Mouse (Mus musculus) midbrain, embryonic 13.5 days (tissue): ENCODE measurements around the gene Il11ra1. TPM values are rescaled to one million over a fixed set of nuclear protein-coding genes. Genes with fewer than 3 reads are reported as not detected.
A peak's percentile ranks its signal among the peaks of the same experiment; 100 is the strongest.

Experiments used
- ATAC-seq: fragments of 200-750 bp; cut with Nextera tagmentation; 2 replicates; pipeline ENCODE4 v1.8.0; 2017; ENCODE audit warnings: mild to moderate bottlenecking, moderate TSS enrichment, moderate library complexity
- H3K27ac ChIP-seq: fragments of 300-500 bp; sonication (generic); 2 replicates; pipeline ENCODE4 v1.5.1; 2015; ENCODE audit warnings: inconsistent platforms, mild to moderate bottlenecking, moderate library complexity
- H3K27me3 ChIP-seq: fragments of 300-500 bp; sonication (generic); 2 replicates; pipeline ENCODE4 v1.6.1; 2015; ENCODE audit warnings: mild to moderate bottlenecking, inconsistent platforms
- H3K36me3 ChIP-seq: fragments of 300-500 bp; sonication (generic); 2 replicates; pipeline ENCODE4 v1.6.1; 2015; ENCODE audit warnings: mild to moderate bottlenecking, inconsistent platforms
- H3K4me1 ChIP-seq: fragments of 300-500 bp; sonication (generic); replicated peaks from 2 replicates; pipeline ENCODE4 v1.6.1; 2015; ENCODE audit warnings: inconsistent platforms
- H3K4me2 ChIP-seq: fragments of 300-500 bp; sonication (generic); replicated peaks from 2 replicates; pipeline ENCODE4 v1.6.1; 2015; ENCODE audit warnings: moderate library complexity, mild to moderate bottlenecking, inconsistent platforms
- H3K4me3 ChIP-seq: fragments of 300-500 bp; sonication (generic); replicated peaks from 2 replicates; pipeline ENCODE4 v1.5.1; 2015; ENCODE audit warnings: mild to moderate bottlenecking, inconsistent platforms
- H3K9ac ChIP-seq: fragments of 300-500 bp; sonication (generic); replicated peaks from 2 replicates; pipeline ENCODE4 v1.6.1; 2015; ENCODE audit warnings: mild to moderate bottlenecking, inconsistent platforms
- H3K9me3 ChIP-seq: fragments of 300-500 bp; sonication (generic); 2 replicates; pipeline ENCODE4 v1.6.1; 2016; ENCODE audit warnings: mild to moderate bottlenecking, inconsistent platforms
- WGBS: fragments of 180-500 bp; shearing (Covaris S2); methylation state at CpG from one replicate; pipeline ENCODE4 v1.1.7; 2015; 5-methylcytosine and 5-hydroxymethylcytosine counted together
- polyA plus RNA-seq: library from polyadenylated mRNA; unstranded; fragments of >200 nt; fragmentation: Nextera tagmentation; extraction: Ambion mirVana; gene quantifications from 2 replicates; pipeline ENCODE4 v1.2.1, GENCODE M21; 2015

The Il11ra1 gene
- polyA plus RNA-seq, 1 experiment from 2014 or later, result 34.0 TPM

DNA sequence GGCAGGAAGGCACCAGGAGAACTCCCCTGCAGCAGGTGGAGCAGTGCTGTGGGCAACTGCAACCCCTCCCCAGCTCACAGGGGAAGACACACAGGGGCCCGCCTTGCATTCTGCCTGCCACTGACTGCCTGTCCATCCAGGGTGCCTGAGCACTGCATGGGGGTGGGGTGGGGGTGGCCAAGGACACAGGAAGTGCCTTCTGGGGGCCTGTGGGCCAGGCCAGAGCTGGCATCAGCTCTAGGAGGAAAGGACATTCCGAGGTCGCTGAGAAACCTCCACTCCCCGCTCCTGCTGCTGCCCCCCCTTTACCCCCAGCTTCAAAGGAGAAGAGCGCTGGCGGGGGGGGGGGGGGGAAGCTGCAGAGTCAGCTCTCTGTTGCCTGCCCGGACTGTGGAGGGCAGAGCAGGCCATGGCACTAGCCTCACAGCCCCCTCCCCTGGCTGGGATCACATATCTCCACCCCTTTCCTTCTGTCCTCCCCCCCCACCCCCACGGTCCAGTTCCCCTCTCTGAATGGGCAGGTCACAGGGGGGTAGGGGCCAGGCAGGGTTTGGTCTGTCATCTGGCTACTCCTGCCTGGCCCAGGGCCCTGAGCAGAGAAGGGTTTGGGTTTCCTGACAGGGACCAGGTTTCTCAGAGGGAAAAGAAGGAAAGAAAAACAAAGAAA lies 34.6 kb upstream of the Il11ra1 start:
- 0 out of 2 replicates have a peak, but pooled peaks have one; percentile 17 for ATAC-seq
- Histone ChIP-seq H3K27ac (0 out of 2 replicates have a peak overlapping the region, but pooled peaks have one; percentile 10), H3K36me3 (peaks cover 42% of the 10 kb centered on the region)

DNA sequence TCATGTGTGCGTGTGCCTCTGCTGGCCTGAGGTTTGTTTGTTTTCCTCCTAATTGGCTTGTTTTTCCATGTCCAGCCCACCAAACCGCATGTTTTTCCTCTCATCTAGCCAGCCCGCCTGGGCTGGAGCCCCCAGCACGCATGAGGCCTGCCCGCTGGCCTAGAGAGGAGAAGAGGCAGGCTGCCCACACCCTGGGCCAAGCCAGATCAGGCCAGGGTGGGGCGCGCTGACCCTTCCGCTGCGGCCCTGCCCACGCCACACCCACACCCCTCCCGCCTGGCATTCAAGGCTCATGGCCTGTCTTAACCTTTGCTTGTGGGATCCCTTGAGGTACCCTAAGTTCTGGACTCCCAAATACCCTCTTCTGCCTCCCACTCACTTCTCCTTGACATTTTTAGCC lies 33.1 kb upstream of the Il11ra1 start:
- H3K27me3 ChIP-seq, result no peaks in the 10 kb centered on the region
- no peak overlapping the region for H3K27ac ChIP-seq
- H3K4me1 ChIP-seq, result peaks cover 60% of the 10 kb centered on the region
- no peak overlapping the region for H3K4me3 ChIP-seq
- H3K9me3 ChIP-seq, result no peaks in the 10 kb centered on the region
- 79% methylated on average over 11 of the region's 11 CpGs for WGBS
- H3K36me3 ChIP-seq, result peaks cover 48% of the 10 kb centered on the region
- ATAC-seq, result no peak
- no peak overlapping the region for H3K9ac ChIP-seq
- no peak overlapping the region for H3K4me2 ChIP-seq

More for the DNA sequence above, 34.6 kb upstream of the Il11ra1 start:
- H3K9ac ChIP-seq, result peak overlapping the region; percentile 39
- peaks cover 61% of the 10 kb centered on the region for H3K4me1 ChIP-seq
- H3K27me3 ChIP-seq, result no peaks in the 10 kb centered on the region
- H3K4me2 ChIP-seq, result no peak overlapping the region
- H3K4me3 ChIP-seq, result no peak overlapping the region
- 10% methylated on average over 6 of the region's 8 CpGs for WGBS
- no peaks in the 10 kb centered on the region for H3K9me3 ChIP-seq

DNA sequence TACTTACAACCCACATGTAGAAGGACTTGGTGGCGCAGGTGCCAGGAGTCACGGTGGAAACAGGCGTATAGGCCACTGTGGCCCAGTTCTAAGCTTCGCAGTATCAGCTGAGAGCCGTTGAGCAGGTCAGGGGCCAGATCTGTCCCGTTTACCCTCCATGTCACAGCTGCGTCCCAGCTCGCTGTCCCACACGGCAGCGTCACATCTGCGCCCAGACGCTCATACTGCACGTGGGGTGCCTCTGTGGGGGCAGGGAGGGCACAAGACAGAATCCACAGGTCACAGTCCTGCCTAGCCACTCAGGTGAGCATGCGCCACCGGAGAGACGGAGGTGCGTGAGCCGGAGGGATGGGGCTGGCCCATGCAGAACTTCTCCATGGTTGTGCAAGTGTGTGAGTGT lies 29.0 kb upstream of the Il11ra1 start:
- Histone ChIP-seq H3K4me2 (no peak overlapping the region), H3K4me3 (no peak overlapping the region), H3K27ac (peak overlapping the region; percentile 86; the same call in 1 of the 2 replicates), H3K27me3 (no peaks in the 10 kb centered on the region), H3K9ac (no peak overlapping the region), H3K4me1 (peaks cover 60% of the 10 kb centered on the region), H3K9me3 (no peaks in the 10 kb centered on the region), H3K36me3 (peaks cover 23% of the 10 kb centered on the region)
- WGBS, result 78% methylated on average over 18 of the region's 18 CpGs
- no peak for ATAC-seq

DNA sequence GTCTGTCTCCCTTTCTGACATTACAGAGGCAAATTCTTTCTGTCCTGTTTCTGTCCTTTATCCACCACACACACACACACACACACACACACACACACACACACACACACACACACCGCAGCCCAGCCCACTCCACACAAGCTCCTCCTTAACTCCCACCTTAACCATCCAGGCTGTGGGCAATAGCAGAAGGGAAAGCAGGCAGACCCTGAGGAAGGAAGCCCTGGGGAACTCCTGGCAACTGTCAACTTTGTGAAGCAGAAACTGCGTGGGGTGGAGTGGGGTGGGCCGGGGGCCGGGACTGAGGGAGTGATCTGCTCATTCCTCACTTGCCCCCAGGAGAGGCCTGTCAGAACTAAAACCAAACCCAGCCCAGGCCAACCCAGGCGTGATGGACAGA lies 28.3 kb upstream of the Il11ra1 start:
- Histone ChIP-seq H3K4me1 (peaks cover 67% of the 10 kb centered on the region), H3K9ac (0 out of 2 replicates have a peak overlapping the region, but pooled peaks have one; percentile 53), H3K9me3 (no peaks in the 10 kb centered on the region), H3K4me3 (no peak overlapping the region), H3K36me3 (peaks cover 20% of the 10 kb centered on the region), H3K27me3 (no peaks in the 10 kb centered on the region), H3K4me2 (peak overlapping the region; percentile 26; the same call in 1 of the 2 replicates), H3K27ac (peak overlapping the region; percentile 86)
- ATAC-seq, result no peak; the same call in none of the 2 replicates
- WGBS, result 39% methylated on average over 5 of the region's 5 CpGs

DNA sequence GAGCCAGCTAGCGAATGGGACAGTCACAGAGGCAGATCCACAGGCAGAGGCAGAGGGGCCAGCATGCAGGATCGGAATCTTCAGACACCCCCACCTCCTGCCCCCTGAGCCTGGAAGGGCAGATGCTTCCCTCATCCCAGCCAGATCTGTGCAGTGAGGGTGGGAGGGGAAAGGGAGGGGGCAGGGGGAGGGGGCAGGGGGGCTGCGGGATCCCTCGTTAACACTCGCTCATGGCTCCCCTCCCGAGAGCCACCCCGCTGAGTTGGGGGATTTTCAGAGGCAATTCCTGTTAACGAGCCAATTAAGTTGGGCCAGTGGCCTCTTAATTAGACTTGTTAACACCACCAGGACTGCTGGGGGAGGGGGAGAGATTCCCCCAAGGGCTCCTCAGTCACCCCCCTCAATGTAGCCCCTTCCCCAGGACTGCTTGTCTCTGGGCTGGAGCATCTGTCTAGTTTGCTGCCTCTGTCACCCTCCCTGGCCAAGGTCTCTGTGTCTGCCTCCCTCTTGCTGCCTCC lies 27.8 kb upstream of the Il11ra1 start:
- 10% methylated on average over 8 of the region's 8 CpGs for WGBS
- peaks cover 17% of the 10 kb centered on the region for H3K36me3 ChIP-seq
- no peaks in the 10 kb centered on the region for H3K27me3 ChIP-seq
- no peaks in the 10 kb centered on the region for H3K9me3 ChIP-seq
- peak; percentile 74 for ATAC-seq
- H3K4me1 ChIP-seq, result peaks cover 69% of the 10 kb centered on the region
- peak overlapping the region; percentile 26 for H3K4me2 ChIP-seq
- peak overlapping the region; percentile 86 for H3K27ac ChIP-seq
- H3K4me3 ChIP-seq, result no peak overlapping the region
- H3K9ac ChIP-seq, result peak overlapping the region; percentile 53

DNA sequence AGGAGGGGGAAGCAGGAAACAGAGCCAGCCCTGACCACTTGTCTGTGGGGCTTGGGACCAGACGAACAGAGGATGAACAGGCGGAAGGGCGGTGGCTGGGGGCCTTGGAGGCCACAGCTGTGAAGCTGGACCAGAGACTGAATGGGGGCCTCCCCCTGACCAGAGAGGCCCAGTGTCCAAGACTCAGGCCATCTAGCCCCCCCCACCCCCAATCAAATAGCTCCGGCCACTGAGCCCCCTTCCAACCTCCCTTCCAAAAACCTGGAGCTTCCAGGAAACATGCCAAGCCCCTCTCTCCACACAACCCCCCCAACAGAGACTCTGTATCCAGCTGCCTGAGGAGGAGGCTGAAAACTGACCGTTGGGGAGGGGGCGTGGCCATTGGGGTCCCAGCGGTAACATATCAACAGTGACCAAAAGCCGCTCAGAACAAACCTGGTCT lies 27.2 kb upstream of the Il11ra1 start:
- 24% methylated on average over 8 of the region's 8 CpGs for WGBS
- Histone ChIP-seq H3K9ac (peak overlapping the region; percentile 53), H3K36me3 (peaks cover 17% of the 10 kb centered on the region), H3K27me3 (no peaks in the 10 kb centered on the region), H3K27ac (peak overlapping the region; percentile 86), H3K9me3 (no peaks in the 10 kb centered on the region), H3K4me3 (no peak overlapping the region), H3K4me1 (peaks cover 75% of the 10 kb centered on the region), H3K4me2 (peak overlapping the region; percentile 26)
- no peak for ATAC-seq

DNA sequence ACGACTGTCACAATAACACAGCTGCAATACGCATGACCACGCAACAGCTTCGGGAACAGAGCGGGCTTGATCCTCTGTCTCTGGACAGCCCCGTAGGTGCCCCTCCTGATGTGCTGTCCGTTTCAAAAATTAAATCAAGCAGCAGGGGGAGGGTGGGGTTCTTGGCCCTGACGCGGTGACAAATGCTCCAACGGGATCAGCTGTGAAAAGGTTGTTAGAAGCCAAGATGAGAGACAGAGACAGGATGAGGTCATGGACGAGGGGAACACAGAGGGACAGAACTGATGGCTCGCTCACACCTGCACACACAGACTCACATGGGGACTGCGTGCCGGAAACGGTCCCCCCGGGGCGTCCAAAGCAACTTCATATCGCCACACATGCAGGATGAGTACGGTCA lies 26.6 kb upstream of the Il11ra1 start:
- WGBS, result 43% methylated on average over 19 of the region's 19 CpGs
- Histone ChIP-seq H3K36me3 (peaks cover 17% of the 10 kb centered on the region), H3K9me3 (no peaks in the 10 kb centered on the region), H3K9ac (peak overlapping the region; percentile 37; the same call in 1 of the 2 replicates), H3K4me3 (no peak overlapping the region), H3K27ac (peak overlapping the region; percentile 86), H3K27me3 (no peaks in the 10 kb centered on the region), H3K4me1 (peaks cover 81% of the 10 kb centered on the region), H3K4me2 (no peak overlapping the region)
- no peak for ATAC-seq

DNA sequence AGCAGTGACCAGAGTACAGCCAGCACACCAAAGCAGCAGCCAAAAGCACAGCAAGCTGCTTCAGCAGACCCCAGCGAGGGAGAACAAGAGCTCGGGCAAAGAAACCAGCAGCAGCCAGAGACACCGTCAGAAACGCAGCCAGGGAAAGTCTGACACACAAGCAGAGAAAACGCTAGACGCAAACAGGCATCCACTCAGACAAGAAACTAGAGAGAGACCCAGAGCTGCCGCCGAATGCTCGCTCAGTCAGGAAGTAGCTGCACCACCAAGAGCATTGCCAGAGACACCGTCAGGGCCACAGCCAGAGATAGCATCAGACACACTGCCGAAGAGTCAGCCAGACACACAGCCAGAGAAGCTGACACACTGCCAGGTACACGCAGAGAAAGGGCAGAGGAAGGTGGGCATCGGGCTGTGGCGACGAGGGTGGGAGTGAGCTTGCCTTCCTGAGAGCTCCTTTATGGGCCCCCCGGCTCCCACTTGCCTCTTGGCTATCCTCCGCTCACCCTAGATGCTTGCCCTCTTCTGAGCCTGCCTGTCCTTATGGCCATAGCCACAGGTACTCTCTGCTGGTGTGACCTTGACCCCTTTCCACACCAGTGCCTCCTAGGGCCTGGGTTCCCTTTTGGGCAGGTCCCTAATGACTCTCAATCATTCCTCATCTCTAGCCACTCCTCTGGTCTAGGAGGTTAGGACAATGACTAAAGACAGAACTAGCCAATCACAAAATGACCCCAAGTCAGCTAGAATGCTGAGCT lies 23.4 kb upstream of the Il11ra1 start:
- H3K27ac ChIP-seq, result peak overlapping the region; percentile 73
- H3K9ac ChIP-seq, result peak overlapping the region; percentile 41
- 73% methylated on average over 17 of the region's 17 CpGs for WGBS
- H3K4me1 ChIP-seq, result peaks cover 97% of the 10 kb centered on the region
- H3K4me2 ChIP-seq, result no peak overlapping the region
- no peak overlapping the region for H3K4me3 ChIP-seq
- no peaks in the 10 kb centered on the region; the same call in 1 of the 2 replicates for H3K36me3 ChIP-seq
- H3K27me3 ChIP-seq, result no peaks in the 10 kb centered on the region
- ATAC-seq, result no peak
- no peaks in the 10 kb centered on the region for H3K9me3 ChIP-seq

DNA sequence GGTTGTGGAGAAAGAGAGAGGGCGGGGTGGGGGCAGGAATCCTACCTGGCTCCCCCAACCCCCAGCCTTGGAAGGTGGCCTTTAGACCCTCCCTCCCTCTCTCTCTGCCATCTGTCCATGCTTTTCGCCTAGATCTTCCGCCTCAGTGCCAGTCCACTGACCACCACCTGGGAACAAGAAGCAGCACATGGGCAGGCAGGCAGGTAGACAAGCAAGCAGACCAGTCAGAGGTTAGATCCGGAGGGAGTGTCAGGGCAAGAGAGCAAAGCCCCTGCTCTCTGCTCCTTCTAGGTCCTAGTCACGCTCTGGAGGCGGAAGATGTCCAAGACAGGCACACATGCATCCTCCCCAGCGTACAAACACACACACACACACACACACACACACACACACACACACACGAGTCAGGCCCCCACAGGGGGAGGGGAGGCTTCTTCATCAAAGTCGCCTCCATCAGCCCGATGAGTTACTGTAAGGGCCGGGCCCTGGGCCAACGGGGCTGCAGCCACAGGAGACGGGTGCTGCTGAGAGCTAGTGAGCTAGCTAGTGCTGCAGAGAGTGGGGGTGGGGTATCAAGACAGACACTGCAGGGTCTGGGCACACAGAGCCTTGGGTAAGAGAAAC lies 22.7 kb upstream of the Il11ra1 start:
- 0 out of 2 replicates have a peak overlapping the region, but pooled peaks have one; percentile 9 for H3K4me2 ChIP-seq
- H3K9me3 ChIP-seq, result no peaks in the 10 kb centered on the region
- H3K27me3 ChIP-seq, result no peaks in the 10 kb centered on the region
- WGBS, result 47% methylated on average over 12 of the region's 13 CpGs
- H3K36me3 ChIP-seq, result no peaks in the 10 kb centered on the region; the same call in 1 of the 2 replicates
- peak overlapping the region; percentile 41 for H3K9ac ChIP-seq
- H3K4me1 ChIP-seq, result peaks cover 95% of the 10 kb centered on the region
- H3K27ac ChIP-seq, result peak overlapping the region; percentile 73
- peak; percentile 61 for ATAC-seq
- H3K4me3 ChIP-seq, result no peak overlapping the region

DNA sequence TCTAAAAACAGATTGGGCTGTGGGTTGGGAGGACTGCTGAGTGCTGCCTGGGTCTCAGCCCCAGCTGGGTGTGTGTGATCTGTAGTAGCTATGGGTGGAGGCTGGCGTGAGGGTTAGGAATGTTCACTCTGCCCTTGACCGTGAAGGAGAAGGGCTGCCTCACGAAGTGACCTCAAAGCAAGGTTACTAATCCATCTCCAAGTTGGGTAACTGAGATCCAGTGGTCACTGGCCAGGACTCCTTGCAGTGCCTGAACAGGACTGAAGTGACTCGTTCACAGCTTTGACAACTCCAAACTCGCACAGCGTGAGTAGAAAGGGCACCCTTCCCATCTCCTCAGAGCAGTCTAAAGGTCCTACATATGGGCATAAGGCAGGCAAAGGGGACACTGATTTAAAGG lies 20.9 kb upstream of the Il11ra1 start:
- H3K9me3 ChIP-seq, result no peaks in the 10 kb centered on the region
- no peaks in the 10 kb centered on the region; the same call in 1 of the 2 replicates for H3K36me3 ChIP-seq
- peak overlapping the region; percentile 51; the same call in 1 of the 2 replicates for H3K27ac ChIP-seq
- H3K4me3 ChIP-seq, result no peak overlapping the region
- peaks cover 87% of the 10 kb centered on the region for H3K4me1 ChIP-seq
- no peak for ATAC-seq
- peak overlapping the region; percentile 44; the same call in 1 of the 2 replicates for H3K9ac ChIP-seq
- 70% methylated on average over 6 of the region's 6 CpGs for WGBS
- no peaks in the 10 kb centered on the region for H3K27me3 ChIP-seq
- no peak overlapping the region for H3K4me2 ChIP-seq

DNA sequence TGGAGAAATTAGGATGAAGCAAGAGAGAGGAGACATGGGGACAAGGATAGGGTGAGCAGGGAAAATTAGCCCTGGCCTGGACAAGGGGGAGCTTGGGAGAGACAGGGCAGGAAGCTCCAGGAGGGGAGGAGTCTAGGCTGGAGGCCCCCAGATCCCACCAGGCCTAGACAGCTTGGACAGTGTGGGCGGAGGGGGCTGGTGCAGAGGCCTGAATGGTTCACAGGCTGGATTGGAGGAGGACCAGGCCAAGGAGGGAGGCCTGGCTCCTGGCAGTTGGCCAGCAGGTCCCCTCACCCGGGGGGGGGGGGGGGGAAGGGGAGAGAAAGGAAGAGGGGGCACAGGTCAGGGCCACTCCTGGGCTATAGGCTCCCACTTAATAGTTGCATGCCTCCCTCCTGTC lies 20.5 kb upstream of the Il11ra1 start:
- H3K27me3 ChIP-seq, result no peaks in the 10 kb centered on the region
- no peaks in the 10 kb centered on the region for H3K9me3 ChIP-seq
- no peak overlapping the region for H3K4me3 ChIP-seq
- no peaks in the 10 kb centered on the region; the same call in 1 of the 2 replicates for H3K36me3 ChIP-seq
- ATAC-seq, result 0 out of 2 replicates have a peak, but pooled peaks have one; percentile 17
- peaks cover 87% of the 10 kb centered on the region for H3K4me1 ChIP-seq
- no peak overlapping the region for H3K4me2 ChIP-seq
- peak overlapping the region; percentile 51; the same call in 1 of the 2 replicates for H3K27ac ChIP-seq
- 18% methylated on average over 1 of the region's 2 CpGs for WGBS
- H3K9ac ChIP-seq, result peak overlapping the region; percentile 44
